Mouse (Mus musculus) forebrain, embryonic 10.5 days (tissue): ENCODE results near the gene Selenon. TPM values are rescaled to one million over a fixed set of nuclear protein-coding genes. Genes with fewer than 3 reads are reported as not detected.
A peak's percentile ranks its signal among the peaks of the same experiment; 100 is the strongest.

ENCODE experiments used
- DNase-seq: peaks from one replicate; pipeline ENCODE4 v3.0.0-alpha.2; 2017; ENCODE audit warnings: low spot score; ENCODE audit errors: extremely low spot score
- H3K27ac ChIP-seq: fragments of 300-500 bp; sonication (generic); 2 replicates; pipeline ENCODE4 v1.5.1; 2016; ENCODE audit warnings: mild to moderate bottlenecking
- H3K27me3 ChIP-seq: fragments of 300-500 bp; sonication (generic); 2 replicates; pipeline ENCODE4 v1.6.1; 2016; ENCODE audit warnings: mild to moderate bottlenecking; ENCODE audit not compliant: poor library complexity, severe bottlenecking
- H3K36me3 ChIP-seq: fragments of 300-500 bp; sonication (generic); replicated peaks from 2 replicates; pipeline ENCODE4 v1.6.1; 2016; ENCODE audit warnings: mild to moderate bottlenecking, moderate library complexity
- H3K4me1 ChIP-seq: fragments of 300-500 bp; sonication (generic); 2 replicates; pipeline ENCODE4 v1.6.1; 2016
- H3K4me3 ChIP-seq: fragments of 300-500 bp; sonication (generic); 2 replicates; pipeline ENCODE4 v1.5.1; 2016; ENCODE audit warnings: mild to moderate bottlenecking, moderate library complexity
- H3K9me3 ChIP-seq: fragments of 300-500 bp; sonication (generic); 2 replicates; pipeline ENCODE4 v1.6.1; 2016; ENCODE audit warnings: mild to moderate bottlenecking, moderate library complexity
- WGBS: fragments of 180-500 bp; shearing (Covaris S2); methylation state at CpG from one replicate; pipeline ENCODE4 v1.1.7; 2016; 5-methylcytosine and 5-hydroxymethylcytosine counted together
- polyA plus RNA-seq: library from polyadenylated mRNA; unstranded; fragments of >200 nt; fragmentation: Nextera tagmentation; extraction: Ambion mirVana; gene quantifications from 2 replicates; pipeline ENCODE4 v1.2.1, GENCODE M21; 2016

Selenon gene
- polyA plus RNA-seq, 1 experiment from 2014 or later, result 9.3 TPM

DNA sequence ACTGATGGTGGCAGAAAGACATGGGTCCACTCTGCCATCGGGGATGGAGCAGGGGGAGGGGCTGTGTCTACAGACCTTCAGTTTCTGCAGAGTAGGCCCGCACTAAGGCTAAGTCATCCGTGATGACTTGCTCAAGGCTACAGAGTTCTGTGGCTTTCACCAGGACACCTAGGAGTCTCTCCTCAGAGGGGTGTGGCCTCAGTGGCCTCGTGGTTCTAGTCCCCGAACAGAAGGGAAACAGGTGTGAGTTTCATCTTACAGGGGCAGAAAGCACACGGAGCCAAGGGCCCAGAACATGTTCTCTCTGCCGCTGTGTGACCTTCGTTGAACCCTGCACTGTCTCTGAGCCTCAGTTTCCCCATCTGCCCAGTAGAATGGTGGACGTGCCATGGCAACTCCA, 36.3 kb upstream of the Selenon start:
- Histone ChIP-seq H3K27ac (no peak overlapping the region), H3K4me1 (peaks cover 23% of the 10 kb centered on the region), H3K9me3 (no peaks in the 10 kb centered on the region), H3K27me3 (no peaks in the 10 kb centered on the region), H3K36me3 (0 out of 2 replicates have a peak, but pooled peaks cover 3% of the 10 kb centered on the region), H3K4me3 (no peak overlapping the region)
- WGBS, result 87% methylated on average over 9 of the region's 9 CpGs
- no peak for DNase-seq

GRCm38 (mm10) chr4:134587636-134588197, 35.8 kb upstream of the Selenon start:
- H3K27ac ChIP-seq, result no peak overlapping the region
- no peaks in the 10 kb centered on the region for H3K9me3 ChIP-seq
- no peak overlapping the region for H3K4me3 ChIP-seq
- WGBS, result 72% methylated on average over 11 of the region's 11 CpGs
- H3K4me1 ChIP-seq, result peaks cover 23% of the 10 kb centered on the region
- H3K36me3 ChIP-seq, result 0 out of 2 replicates have a peak, but pooled peaks cover 3% of the 10 kb centered on the region
- DNase-seq, result no peak
- H3K27me3 ChIP-seq, result no peaks in the 10 kb centered on the region

- peaks cover 22% of the 10 kb centered on the region for H3K4me1 ChIP-seq
- H3K27ac ChIP-seq, result no peak overlapping the region
- DNase-seq, result no peak
- H3K4me3 ChIP-seq, result no peak overlapping the region
- 0 out of 2 replicates have a peak, but pooled peaks cover 3% of the 10 kb centered on the region for H3K36me3 ChIP-seq
- H3K9me3 ChIP-seq, result no peaks in the 10 kb centered on the region
- H3K27me3 ChIP-seq, result no peaks in the 10 kb centered on the region
- WGBS, result 70% methylated on average over 1 of the region's 1 CpGs
Observed at GRCm38 (mm10) chr4:134586631-134587030, 34.7 kb upstream of the Selenon start.

DNA sequence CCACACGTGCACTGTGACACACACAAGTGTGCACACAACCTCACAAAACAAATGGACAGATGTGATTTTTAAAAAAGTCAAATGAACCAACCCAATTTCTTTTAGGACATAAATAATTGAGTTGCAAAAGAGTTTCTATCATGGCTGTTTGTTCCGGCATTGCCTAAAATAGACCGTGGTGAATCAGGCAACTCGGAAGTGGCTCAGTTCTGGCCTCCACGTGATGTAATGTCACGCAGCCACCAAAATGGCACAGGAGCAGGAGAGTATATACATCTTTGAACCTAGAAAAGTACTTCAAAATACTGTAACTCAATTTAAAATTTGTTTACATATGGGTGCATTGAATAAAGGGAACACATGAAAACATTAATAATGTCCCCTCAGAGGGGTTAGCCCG, 34.2 kb upstream of the Selenon start:
- no peak for DNase-seq
- Histone ChIP-seq H3K4me3 (no peak overlapping the region), H3K27ac (no peak overlapping the region), H3K4me1 (peaks cover 20% of the 10 kb centered on the region), H3K9me3 (no peaks in the 10 kb centered on the region), H3K27me3 (no peaks in the 10 kb centered on the region), H3K36me3 (0 out of 2 replicates have a peak, but pooled peaks cover 3% of the 10 kb centered on the region)
- 92% methylated on average over 7 of the region's 7 CpGs for WGBS

DNA sequence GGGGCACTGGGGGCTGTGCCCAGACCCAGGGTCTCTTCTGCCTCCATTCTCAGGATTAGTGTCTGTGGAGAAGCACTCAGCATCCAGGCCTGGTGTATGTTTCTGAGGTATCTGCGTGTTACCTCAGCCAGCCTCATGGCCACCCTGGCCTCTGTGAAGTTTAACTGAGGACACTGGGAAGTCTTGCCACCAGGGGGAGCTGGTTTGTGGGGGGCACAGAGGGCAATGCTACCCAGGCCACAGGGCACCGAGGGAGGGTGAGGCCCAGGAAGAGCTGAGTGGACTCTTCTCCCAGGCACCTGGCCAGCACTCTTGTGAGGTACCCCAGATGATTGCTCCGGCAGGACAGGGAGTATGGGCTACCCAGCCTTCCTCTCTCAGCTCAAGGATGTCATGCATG, 31.5 kb upstream of the Selenon start:
- no peak overlapping the region for H3K27ac ChIP-seq
- DNase-seq, result no peak
- H3K9me3 ChIP-seq, result no peaks in the 10 kb centered on the region
- peaks cover 37% of the 10 kb centered on the region for H3K4me1 ChIP-seq
- no peaks in the 10 kb centered on the region for H3K36me3 ChIP-seq
- peaks cover 7% of the 10 kb centered on the region; the same call in 1 of the 2 replicates for H3K27me3 ChIP-seq
- WGBS, result 77% methylated on average over 3 of the region's 3 CpGs
- H3K4me3 ChIP-seq, result no peak overlapping the region

DNA sequence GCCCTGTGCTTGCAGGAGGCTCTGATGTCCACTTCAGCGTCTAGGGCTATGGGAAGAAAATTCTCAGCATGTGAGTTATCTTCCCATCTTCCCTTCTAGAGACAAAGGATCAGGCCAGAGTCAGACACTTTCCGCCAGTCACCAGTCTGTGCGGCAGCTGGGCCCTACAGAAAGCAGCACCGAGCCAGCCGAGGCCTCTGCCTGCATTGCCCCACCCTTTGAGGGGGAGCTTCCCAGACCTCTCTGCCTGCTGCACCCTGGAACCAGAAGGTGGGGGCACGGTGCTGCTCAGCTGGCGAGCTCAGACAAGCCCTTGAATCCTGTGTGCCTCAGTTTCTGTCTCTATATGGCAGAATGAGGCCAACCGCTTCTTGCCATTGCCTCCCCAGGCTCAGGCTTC, 29.4 kb upstream of the Selenon start:
- no peaks in the 10 kb centered on the region for H3K9me3 ChIP-seq
- 68% methylated on average over 8 of the region's 8 CpGs for WGBS
- H3K27ac ChIP-seq, result peak overlapping the region; percentile 51
- H3K36me3 ChIP-seq, result no peaks in the 10 kb centered on the region
- DNase-seq, result no peak
- H3K4me1 ChIP-seq, result peaks cover 31% of the 10 kb centered on the region
- no peak overlapping the region for H3K4me3 ChIP-seq
- peaks cover 7% of the 10 kb centered on the region; the same call in 1 of the 2 replicates for H3K27me3 ChIP-seq

DNA sequence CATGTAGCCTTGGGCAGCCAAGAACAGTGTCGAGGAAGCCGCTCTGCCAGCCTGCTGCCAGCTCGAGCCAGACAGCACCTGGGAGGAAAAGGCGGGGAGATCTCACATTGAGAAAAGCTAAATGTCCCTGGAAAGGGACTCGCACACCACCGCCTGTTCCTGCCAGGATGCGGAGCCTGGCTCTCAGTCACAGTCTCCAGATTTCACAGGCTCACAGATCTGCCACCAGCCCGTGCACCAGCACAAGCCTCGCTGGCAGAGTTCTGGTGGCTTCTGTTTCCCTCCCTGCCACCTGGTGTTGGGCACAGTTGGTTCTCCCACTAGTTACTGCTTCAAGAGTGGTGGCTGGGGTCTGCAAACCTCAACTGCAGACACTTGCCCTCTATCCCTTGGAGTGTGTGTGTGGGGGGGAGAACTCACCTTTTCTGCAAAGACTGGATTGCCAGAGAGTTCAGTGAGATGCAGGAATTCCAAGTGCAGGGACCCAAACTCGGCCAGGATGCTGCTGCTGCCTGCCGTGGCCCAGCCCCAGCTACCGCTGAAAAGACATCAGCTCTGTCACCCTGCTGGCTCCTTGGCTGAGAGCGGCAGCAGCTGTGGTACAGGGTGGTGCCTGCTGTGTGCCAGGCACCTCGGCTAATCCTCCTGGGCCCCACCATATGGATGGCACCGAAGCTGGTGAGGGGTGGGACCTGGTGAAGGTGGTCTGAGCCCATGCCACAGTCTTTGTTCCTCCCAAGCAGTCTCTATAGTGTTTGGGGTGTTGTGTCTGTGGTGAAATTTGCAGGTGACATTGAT, 28.6 kb upstream of the Selenon start:
- Histone ChIP-seq H3K27ac (peak overlapping the region; percentile 45), H3K9me3 (no peaks in the 10 kb centered on the region), H3K4me1 (peaks cover 33% of the 10 kb centered on the region), H3K27me3 (peaks cover 7% of the 10 kb centered on the region; the same call in 1 of the 2 replicates), H3K36me3 (no peaks in the 10 kb centered on the region), H3K4me3 (no peak overlapping the region)
- 84% methylated on average over 15 of the region's 15 CpGs for WGBS
- no peak for DNase-seq

- DNase-seq, result no peak
- H3K27me3 ChIP-seq, result peaks cover 7% of the 10 kb centered on the region; the same call in 1 of the 2 replicates
- H3K9me3 ChIP-seq, result no peaks in the 10 kb centered on the region
- H3K27ac ChIP-seq, result peak overlapping the region; percentile 62
- H3K4me3 ChIP-seq, result no peak overlapping the region
- 32% methylated on average over 5 of the region's 5 CpGs for WGBS
- peaks cover 3% of the 10 kb centered on the region; the same call in 1 of the 2 replicates for H3K36me3 ChIP-seq
- peaks cover 38% of the 10 kb centered on the region for H3K4me1 ChIP-seq
Observed at GRCm38 (mm10) chr4:134579620-134580019, 27.7 kb upstream of the Selenon start.

DNA sequence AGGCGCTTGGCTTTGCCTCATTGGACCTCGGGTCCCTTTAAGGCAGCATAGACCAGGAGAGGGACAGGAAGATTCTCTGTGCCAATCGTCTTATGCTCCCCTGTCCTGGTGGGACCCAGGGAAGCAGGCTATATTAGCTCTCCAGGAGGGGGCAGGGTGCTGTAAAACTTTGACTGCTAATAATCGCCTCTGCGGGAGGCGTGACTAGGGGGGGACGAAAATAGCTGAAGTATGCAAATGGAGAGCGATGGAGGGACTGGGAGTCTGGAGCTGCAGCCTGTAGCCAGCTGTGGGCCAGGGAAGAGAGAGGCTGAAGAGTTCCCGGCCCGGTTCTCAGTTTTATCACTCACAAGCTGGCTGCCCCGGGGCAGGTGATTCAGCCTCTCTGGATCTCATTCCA, 27.2 kb upstream of the Selenon start:
- H3K27me3 ChIP-seq, result peaks cover 7% of the 10 kb centered on the region; the same call in 1 of the 2 replicates
- peaks cover 7% of the 10 kb centered on the region; the same call in 1 of the 2 replicates for H3K36me3 ChIP-seq
- H3K9me3 ChIP-seq, result peaks cover under 1% of the 10 kb centered on the region; the same call in 1 of the 2 replicates
- WGBS, result 23% methylated on average over 11 of the region's 11 CpGs
- no peak for DNase-seq
- H3K4me1 ChIP-seq, result peaks cover 38% of the 10 kb centered on the region
- peak overlapping the region; percentile 62 for H3K27ac ChIP-seq
- 0 out of 2 replicates have a peak overlapping the region, but pooled peaks have one; percentile 6 for H3K4me3 ChIP-seq

GRCm38 (mm10) chr4:134578407-134578806, 26.4 kb upstream of the Selenon start:
- peaks cover 38% of the 10 kb centered on the region for H3K4me1 ChIP-seq
- no peak for DNase-seq
- 0 out of 2 replicates have a peak overlapping the region, but pooled peaks have one; percentile 62 for H3K27ac ChIP-seq
- H3K4me3 ChIP-seq, result no peak overlapping the region
- peaks cover 6% of the 10 kb centered on the region; the same call in 1 of the 2 replicates for H3K9me3 ChIP-seq
- peaks cover 7% of the 10 kb centered on the region; the same call in 1 of the 2 replicates for H3K27me3 ChIP-seq
- 71% methylated on average over 5 of the region's 5 CpGs for WGBS
- peaks cover 8% of the 10 kb centered on the region; the same call in 1 of the 2 replicates for H3K36me3 ChIP-seq

GRCm38 (mm10) chr4:134577281-134577680, 25.3 kb upstream of the Selenon start:
- H3K27me3 ChIP-seq, result peaks cover 7% of the 10 kb centered on the region; the same call in 1 of the 2 replicates
- H3K36me3 ChIP-seq, result peaks cover 8% of the 10 kb centered on the region; the same call in 1 of the 2 replicates
- no peak overlapping the region for H3K27ac ChIP-seq
- no peak for DNase-seq
- 88% methylated on average over 2 of the region's 2 CpGs for WGBS
- peaks cover 38% of the 10 kb centered on the region for H3K4me1 ChIP-seq
- no peak overlapping the region for H3K4me3 ChIP-seq
- H3K9me3 ChIP-seq, result peaks cover 6% of the 10 kb centered on the region; the same call in 1 of the 2 replicates

GRCm38 (mm10) chr4:134575486-134575885, 23.5 kb upstream of the Selenon start:
- Histone ChIP-seq H3K4me3 (no peak overlapping the region), H3K4me1 (peaks cover 27% of the 10 kb centered on the region), H3K9me3 (peaks cover 6% of the 10 kb centered on the region; the same call in 1 of the 2 replicates), H3K27me3 (peaks cover 3% of the 10 kb centered on the region; the same call in 1 of the 2 replicates), H3K36me3 (peaks cover 8% of the 10 kb centered on the region; the same call in 1 of the 2 replicates), H3K27ac (peak overlapping the region; percentile 35; the same call in 1 of the 2 replicates)
- no peak for DNase-seq
- WGBS, result 68% methylated on average over 11 of the region's 11 CpGs
